Mouse (Mus musculus): ENCODE data around the gene Rer1. TPM values are rescaled to one million over a fixed set of nuclear protein-coding genes. Genes with fewer than 3 reads are reported as not detected.
A peak's percentile ranks its signal among the peaks of the same experiment; 100 is the strongest.
"Not testable (repeated sequence)": the region's sequence is repeated elsewhere in the genome, so short reads cannot be mapped to it uniquely, and the experiment has no call there.

Rer1 gene
- total RNA-seq, 2 experiments from 2014 or later: 43.6 to 48.6 TPM

GRCm38 (mm10) chr4:155078808-155079207 lies 7.4 kb downstream of the Rer1 start:
- not testable (repeated sequence) for ATAC-seq (replicated peaks; ENCODE audit: low FRiP score, poor library complexity, severe bottlenecking)

- ATAC-seq (replicated peaks; ENCODE audit: low FRiP score, poor library complexity, severe bottlenecking): no peak
Measured at GRCm38 (mm10) chr4:155076677-155077076, 9.5 kb downstream of the Rer1 start.

DNA sequence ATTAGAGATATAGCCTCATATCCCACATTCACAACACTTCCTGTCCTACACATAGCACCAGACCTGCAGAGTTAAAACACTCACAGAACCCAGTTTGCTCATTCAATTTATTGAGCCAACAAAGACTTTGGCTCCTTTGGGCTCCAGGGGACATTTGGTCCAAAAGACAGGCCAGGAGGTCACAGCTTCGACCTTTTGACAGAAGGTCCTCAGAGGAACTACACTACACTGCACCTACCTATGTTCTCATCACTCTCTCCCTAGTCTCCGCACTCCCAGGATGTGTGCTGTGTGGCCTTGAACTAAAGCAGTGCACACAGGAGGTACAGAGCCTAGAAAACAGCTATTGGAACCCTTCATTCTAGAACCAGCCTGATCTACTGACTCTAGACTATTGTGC lies 10.4 kb downstream of the Rer1 start:
- ATAC-seq (replicated peaks; ENCODE audit: low FRiP score, poor library complexity, severe bottlenecking): no peak

DNA sequence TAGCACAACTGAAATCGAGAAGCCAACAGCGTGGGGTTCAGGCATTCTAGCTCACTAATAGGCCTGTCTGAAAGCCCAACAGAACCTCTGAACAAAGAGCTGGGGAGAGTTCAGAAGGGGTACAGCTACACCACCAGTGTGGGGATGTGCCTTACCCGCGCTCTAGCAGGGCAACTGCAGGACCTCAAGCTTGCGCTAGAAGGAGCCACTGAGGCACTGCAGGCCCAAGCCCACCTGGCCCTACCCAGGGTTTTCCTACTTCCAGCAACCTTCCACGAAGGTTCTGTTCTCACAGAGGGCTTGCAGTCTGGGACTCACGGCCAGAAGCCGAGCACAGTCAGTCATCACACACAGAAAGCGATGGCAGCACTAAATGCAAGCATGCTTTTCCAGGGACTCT lies 11.0 kb downstream of the Rer1 start:
- no peak for ATAC-seq (replicated peaks; ENCODE audit: low FRiP score, poor library complexity, severe bottlenecking)

DNA sequence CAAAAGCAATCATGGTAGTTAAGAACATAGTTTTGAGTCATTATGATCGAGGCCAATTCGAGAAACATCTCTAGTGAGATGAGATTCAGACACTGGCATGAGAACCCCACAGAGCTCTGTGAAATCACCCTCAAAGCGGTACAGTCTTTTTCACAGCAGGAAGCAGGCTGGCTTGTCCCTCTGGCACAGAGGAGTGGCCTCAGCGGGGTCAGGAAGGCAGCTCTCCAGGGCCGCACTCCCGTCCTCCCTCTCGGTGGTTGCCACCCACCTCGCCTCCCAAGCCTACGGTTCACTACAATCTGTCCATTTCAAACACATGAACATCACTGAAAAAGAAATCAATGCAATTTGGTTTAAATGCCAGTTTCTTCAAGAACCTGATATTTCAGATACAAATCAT lies 11.8 kb downstream of the Rer1 start:
- ATAC-seq (replicated peaks; ENCODE audit: low FRiP score, poor library complexity, severe bottlenecking): no peak

GRCm38 (mm10) chr4:155070921-155071320 lies 15.3 kb downstream of the Rer1 start:
- ATAC-seq (replicated peaks; ENCODE audit: low FRiP score, poor library complexity, severe bottlenecking): no peak

- no peak for ATAC-seq (replicated peaks; ENCODE audit: low FRiP score, poor library complexity, severe bottlenecking)
Measured at GRCm38 (mm10) chr4:155070199-155070598, 16.0 kb downstream of the Rer1 start.

- no peak for ATAC-seq (replicated peaks; ENCODE audit: low FRiP score, poor library complexity, severe bottlenecking)
Measured at GRCm38 (mm10) chr4:155069191-155069590, 17.0 kb downstream of the Rer1 start.

- no peak for ATAC-seq (replicated peaks; ENCODE audit: low FRiP score, poor library complexity, severe bottlenecking)
Measured at GRCm38 (mm10) chr4:155068357-155068972, 17.7 kb downstream of the Rer1 start.

DNA sequence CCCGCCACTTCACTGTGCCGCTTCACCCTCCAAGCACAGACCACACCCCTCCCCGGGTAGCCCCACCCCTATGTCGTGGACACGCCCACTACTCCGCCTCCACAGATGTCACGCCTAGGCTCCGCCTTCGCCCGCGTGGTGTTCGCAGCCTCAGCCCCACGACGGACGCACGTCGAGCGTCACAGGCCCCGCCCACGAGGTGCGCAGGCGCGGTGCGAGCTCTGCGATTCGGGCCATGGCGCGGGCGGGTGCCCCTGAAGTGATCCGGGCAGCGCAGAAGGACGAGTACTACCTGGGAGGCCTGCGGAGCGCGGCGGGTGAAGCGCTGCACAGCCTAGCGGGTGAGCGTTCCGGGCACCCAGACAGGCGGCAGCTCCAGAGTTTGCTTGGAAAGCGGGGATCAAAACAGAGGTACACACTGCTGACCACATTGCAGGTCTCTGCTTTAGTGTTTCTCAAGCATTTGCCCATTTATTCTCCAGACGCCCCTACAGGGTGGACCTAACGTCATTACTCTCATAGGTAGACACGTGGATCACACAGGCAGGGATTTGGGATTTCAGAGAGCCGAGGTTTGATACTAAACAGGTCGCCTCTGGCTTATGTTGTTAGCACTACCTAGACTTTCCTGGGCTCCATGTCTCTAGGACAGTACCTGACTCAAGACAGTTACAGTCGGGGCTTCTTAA lies 19.2 kb downstream of the Rer1 start, which contains the start of gene Pex10:
Gene Pex10, plus strand, starts transcription at position 183 of the 689 bp plus-strand sequence.
- peak; percentile 89 for ATAC-seq (replicated peaks; ENCODE audit: low FRiP score, poor library complexity, severe bottlenecking)

DNA sequence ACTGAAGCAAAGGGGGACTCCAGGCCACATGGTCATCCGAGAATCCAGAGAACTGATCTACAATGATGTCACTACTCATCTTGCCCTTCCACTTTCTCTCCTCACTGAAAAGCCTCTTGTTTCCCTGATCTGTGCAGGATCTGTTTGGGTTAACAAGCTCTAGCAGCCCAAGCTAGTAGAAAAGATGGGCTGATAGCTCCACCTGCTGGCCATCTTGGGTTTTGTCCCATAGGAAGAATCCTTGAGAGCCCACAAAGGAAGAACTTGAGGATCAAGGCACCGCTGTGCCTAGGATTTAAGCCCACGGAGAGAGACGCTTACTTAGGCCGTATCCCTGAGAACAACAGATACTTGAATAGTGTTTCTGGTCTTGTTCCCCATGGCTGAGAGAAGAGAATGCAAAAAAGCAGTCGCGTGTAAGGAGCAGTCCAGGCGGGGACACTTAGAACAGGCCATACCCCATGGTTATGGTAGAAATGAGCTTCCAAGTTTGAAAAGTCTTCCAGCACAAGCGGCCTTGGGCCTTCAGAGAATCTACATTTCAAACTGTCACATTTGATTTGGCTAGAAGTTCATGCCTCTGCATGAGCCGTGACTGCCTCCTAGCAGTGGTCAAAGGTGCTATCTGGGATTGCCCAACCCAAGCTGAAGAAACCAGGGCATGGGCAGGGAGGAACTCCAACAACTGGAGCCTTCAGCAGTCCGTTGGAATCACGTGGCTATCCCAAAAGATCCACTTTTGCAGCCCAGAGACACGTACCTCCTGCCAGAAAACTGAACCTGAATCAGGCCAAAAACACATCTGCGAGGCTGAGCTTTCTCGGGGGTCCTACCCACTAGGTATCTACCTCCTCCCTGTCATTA lies 20.0 kb downstream of the Rer1 start:
- ATAC-seq (replicated peaks; ENCODE audit: low FRiP score, poor library complexity, severe bottlenecking): peak; percentile 64

GRCm38 (mm10) chr4:155064474-155064873 lies 21.7 kb downstream of the Rer1 start:
- no peak for ATAC-seq (replicated peaks; ENCODE audit: low FRiP score, poor library complexity, severe bottlenecking)

GRCm38 (mm10) chr4:155063895-155064294 lies 22.3 kb downstream of the Rer1 start:
- no peak for ATAC-seq (replicated peaks; ENCODE audit: low FRiP score, poor library complexity, severe bottlenecking)

DNA sequence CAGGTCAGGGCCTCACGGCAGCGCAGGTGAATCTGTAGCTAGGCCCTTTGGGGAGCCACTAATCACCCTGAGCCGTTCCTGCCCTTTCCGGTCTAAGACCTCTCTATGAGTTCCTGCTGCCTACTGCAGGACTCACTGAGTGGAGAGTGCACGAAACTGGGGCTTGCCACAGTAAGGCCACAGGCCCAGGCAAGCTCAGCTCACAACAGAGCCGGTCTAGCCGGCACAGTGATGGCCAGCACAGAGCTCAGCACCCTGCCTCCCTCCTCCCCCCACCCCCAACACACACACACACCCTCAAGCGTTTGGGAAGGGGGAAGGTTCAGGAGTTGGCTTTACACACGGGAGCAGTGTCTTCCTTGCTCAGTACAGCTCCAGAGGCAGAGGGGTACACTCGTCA lies 27.9 kb downstream of the Rer1 start:
- no peak for ATAC-seq (replicated peaks; ENCODE audit: low FRiP score, poor library complexity, severe bottlenecking)

- no peak for ATAC-seq (replicated peaks; ENCODE audit: low FRiP score, poor library complexity, severe bottlenecking)
Measured at GRCm38 (mm10) chr4:155056724-155057123, 29.5 kb downstream of the Rer1 start, which contains the start of gene Plch2. Gene Plch2, minus strand, starts transcription at chr4:155056784.

- ATAC-seq (replicated peaks; ENCODE audit: low FRiP score, poor library complexity, severe bottlenecking): no peak
Measured at GRCm38 (mm10) chr4:155050116-155050515, 36.1 kb downstream of the Rer1 start.

DNA sequence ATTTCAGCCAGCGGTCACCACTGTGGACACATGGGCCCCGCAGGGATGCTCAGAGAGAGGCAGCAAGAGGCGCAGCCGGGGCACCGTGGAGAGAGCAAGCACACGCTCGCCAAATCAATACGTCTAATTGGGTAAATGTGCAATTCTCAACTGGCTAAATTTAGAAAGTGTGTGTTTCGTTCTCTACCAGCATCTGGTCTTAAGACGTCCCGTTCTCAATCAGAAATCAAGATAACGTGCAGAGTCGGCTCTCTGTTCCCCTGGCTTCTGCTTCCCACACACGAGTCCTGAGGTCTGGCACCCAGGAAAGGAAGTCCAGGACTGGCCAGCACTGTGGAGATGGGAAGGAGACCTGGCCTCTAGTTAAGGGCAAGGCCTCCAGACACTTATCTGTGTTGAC lies 39.5 kb downstream of the Rer1 start:
- ATAC-seq (replicated peaks; ENCODE audit: low FRiP score, poor library complexity, severe bottlenecking): no peak

- no peak for ATAC-seq (replicated peaks; ENCODE audit: low FRiP score, poor library complexity, severe bottlenecking)
Measured at GRCm38 (mm10) chr4:155043289-155043625, 42.9 kb downstream of the Rer1 start.

DNA sequence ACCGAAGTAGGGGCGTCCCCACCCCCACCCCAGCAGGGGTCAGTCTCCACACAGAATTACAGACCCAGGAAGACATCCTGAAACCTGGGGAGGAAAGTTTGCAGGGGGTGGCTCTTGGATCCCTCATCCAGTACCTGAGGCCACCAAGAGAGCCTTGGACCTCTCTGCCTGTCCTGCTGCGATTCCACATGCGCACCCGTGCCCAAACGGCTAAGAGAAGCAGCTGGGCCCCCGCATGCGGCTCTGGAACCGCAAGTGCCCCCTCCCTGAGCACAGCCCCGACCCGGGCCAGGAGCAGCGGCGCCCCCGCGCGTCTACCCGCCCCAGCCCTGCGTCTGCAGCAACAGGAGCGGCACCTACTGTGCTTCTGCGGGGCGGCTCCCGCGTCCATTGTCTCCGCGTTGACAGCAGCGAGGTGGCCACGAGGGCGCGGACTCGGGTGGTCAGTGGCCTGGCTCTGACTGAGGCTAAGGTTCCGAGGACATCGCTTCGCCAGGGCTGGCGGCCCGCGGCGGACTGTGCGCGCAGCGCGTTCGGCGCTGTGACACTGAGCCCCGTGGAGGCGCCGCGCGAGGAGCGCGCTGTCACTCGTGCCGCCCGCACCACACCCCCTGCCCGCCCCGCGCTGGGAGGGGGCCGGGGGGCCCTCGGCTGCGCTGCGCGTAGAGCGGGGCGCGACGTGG lies 43.4 kb downstream of the Rer1 start:
- ATAC-seq (replicated peaks; ENCODE audit: low FRiP score, poor library complexity, severe bottlenecking): no peak

DNA sequence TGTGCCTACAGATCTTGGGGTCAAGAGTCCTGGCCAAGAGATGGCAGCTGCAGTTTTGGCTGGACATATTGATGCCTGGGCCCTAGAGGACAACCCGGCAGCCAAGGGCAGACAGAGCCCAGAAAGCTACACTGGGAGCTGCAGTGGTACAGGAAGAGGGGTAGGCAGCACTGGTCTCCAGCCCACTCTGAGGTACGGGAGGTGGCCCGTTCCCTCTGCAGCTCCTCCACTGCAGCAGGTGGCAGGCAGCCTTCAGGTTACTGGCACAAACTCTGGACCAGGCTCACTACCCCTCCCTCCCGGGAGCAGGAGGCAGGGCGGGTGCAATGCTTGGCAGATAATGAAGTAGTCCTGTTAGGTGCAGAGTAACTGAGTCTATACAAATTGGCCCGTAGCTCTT lies 45.5 kb downstream of the Rer1 start:
- ATAC-seq (replicated peaks; ENCODE audit: low FRiP score, poor library complexity, severe bottlenecking): no peak

All from erythroid progenitor cell, adult 5-6 weeks (primary cell).